Mouse (Mus musculus) naive thymus-derived CD4-positive, alpha-beta T cell, adult 5 months (primary cell): Measurements from ENCODE around the gene Mettl6. TPM values are rescaled to one million over a fixed set of nuclear protein-coding genes. Genes with fewer than 3 reads are reported as not detected.

Source experiments
- polyA plus RNA-seq: library from polyadenylated mRNA; unstranded; fragments of 100-300 nt; shearing (Covaris generic); gene quantifications from one replicate; pipeline ENCODE4 v1.2.1, GENCODE M21; 2017

Gene Mettl6
- polyA plus RNA-seq: 42.8 TPM

GRCm38 (mm10) chr14:31494975-31495455 is at the start of gene Mettl6:
TSS of gene Mettl6 (minus strand) at chr14:31495040.

GRCm38 (mm10) chr14:31494349-31494974 is 378 bp downstream of the Mettl6 start, which contains the start of gene Eaf1:
TSS of gene Eaf1 (plus strand) at chr14:31494399.

GRCm38 (mm10) chr14:31435930-31436693 is 58.7 kb downstream of the Mettl6 start, which contains the start of gene Sh3bp5:
TSS of gene Sh3bp5 (minus strand) at chr14:31436078.

Other genes with a start within 250 kb of the Mettl6 start
- gene Phf7, start 243.7 kb downstream of the Mettl6 start, polyA plus RNA-seq: 8.5 TPM
- 108 TPM for gene Bap1, start 243.6 kb downstream of the Mettl6 start, polyA plus RNA-seq
- not detected for gene Dnah1, start 171.1 kb downstream of the Mettl6 start, polyA plus RNA-seq
- gene Capn7, start 158.4 kb downstream of the Mettl6 start, polyA plus RNA-seq: 71.1 TPM
- gene Sh3bp5, start 59.0 kb downstream of the Mettl6 start, polyA plus RNA-seq: 127 TPM
- 23.8 TPM for gene Eaf1, start 641 bp downstream of the Mettl6 start, polyA plus RNA-seq
- gene Colq, start 96.3 kb upstream of the Mettl6 start, polyA plus RNA-seq: 1.8 TPM
- not detected for gene Gm49387, start 145.8 kb upstream of the Mettl6 start, polyA plus RNA-seq
- gene Btd, start 146.0 kb upstream of the Mettl6 start, polyA plus RNA-seq: 16.4 TPM
- 11.5 TPM for gene Hacl1, start 146.2 kb upstream of the Mettl6 start, polyA plus RNA-seq